Mouse (Mus musculus) lung, postnatal 25 days (tissue): ENCODE data around the gene Actn3.

Experiments
- DNase-seq: peaks from one replicate; pipeline ENCODE4 v3.0.0; 2022; ENCODE audit warnings: low spot score

Actn3 gene

GRCm38 (mm10) chr19:4811909-4812242 lies 65.8 kb downstream of the Actn3 start:
- no peak for DNase-seq
